Mouse (Mus musculus): ENCODE measurements around the gene Bmp4.

Bmp4 gene

GRCm38 (mm10) chr14:46390249-46390775 lies at the start of gene Bmp4:
TSS of gene Bmp4 (minus strand) at chr14:46390669.
- peak; percentile 54 for DNase-seq

DNA sequence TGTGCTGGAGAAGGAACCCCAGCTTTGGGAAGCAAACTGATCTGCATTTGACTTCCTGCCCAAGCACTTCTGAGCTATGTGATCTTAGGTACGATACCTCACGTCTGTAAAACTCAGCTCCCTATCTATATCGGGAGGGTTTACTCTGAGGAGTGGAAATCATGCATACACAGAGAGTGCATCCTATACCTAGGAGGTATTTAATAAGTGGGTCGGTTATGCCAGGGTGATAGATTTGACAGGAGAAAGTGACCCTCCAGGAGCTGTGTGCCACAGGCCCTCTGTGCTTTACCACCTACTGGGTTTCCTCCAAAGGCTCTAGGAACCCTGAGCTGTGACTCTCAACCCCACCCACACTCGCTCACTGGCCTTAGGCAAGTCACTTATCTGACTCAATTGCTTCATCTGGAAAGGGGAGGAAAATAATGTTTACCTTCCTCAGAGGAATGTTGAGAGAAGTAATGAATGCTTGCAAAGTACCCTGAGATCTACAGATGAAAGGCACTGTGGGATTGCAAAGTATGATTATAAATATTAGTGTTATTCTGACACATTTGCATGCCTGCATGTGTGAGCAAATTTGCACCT lies 49.1 kb upstream of the Bmp4 start:
- DNase-seq = no peak

DNA sequence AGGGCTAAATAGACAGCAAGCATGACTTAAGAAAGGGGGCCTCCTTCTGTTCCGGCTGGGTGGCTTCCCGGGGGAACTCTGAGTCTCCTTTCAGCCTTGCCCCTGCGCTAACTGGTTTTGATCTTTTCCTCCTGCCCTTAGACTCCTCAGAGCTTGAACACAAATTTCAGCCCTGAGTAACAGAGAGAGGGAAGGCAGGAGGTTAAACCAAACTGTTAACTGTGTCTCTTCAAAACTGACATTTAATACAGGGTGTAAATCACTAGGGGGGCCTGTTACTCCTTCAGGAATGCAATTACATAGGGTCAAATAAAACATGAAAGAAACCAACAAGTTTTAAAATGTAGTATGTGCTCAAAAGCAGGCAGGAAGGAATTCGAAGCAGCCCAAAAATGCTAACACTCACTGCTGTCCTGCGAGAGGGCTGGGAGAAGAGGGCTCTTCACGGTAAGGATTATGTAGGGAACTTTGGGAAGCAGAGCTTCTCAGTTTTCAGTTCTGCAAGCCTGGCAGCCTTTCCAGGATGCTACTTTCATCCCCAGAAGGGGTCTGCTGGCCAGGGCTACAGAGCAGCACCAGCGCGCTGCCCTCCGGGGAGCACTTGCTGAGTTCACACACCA lies 46.1 kb upstream of the Bmp4 start:
- no peak for DNase-seq

DNA sequence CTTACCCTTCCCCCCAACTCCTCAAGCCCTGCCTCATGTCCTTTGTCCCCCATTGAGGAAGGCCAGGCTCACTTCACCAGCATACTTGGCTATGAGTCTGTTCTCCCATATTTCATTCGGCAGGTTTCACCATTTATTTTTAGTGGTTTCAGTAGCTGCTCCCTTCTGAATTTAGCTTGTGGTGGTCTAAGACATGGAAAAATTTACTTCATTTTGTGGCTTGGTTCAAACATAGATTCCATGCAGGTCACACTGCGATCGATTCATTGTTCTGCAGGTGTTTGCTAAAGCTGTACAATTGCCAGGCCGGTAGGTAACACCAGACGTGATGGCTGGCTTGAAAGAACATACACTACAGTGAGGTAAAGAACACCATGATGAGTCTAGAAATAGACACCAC lies 39.8 kb upstream of the Bmp4 start:
- DNase-seq = no peak

- no peak for DNase-seq
Observed at GRCm38 (mm10) chr14:46427251-46427650, 36.8 kb upstream of the Bmp4 start.

DNA sequence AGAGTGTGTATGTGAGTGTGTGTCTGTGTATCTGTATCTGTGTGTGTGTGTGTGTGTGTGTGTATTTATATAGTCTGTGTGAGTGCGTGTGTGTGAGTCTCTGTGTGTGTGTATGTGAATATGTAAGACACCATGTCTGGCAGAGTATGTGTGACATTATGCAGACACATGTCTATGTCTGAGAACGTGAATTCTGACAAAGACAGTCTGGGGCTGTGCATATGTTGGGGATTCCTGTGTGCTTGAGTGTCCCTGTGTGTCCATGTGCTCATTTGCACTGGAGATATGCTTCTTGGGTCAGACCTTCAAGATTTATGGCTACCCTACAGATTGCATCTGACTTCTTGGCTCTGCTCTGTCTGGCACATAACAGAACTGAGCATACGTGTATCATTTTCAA lies 31.4 kb upstream of the Bmp4 start:
- no peak for DNase-seq

- DNase-seq = peak; percentile 45
Observed at GRCm38 (mm10) chr14:46419269-46419668, 28.8 kb upstream of the Bmp4 start.

DNA sequence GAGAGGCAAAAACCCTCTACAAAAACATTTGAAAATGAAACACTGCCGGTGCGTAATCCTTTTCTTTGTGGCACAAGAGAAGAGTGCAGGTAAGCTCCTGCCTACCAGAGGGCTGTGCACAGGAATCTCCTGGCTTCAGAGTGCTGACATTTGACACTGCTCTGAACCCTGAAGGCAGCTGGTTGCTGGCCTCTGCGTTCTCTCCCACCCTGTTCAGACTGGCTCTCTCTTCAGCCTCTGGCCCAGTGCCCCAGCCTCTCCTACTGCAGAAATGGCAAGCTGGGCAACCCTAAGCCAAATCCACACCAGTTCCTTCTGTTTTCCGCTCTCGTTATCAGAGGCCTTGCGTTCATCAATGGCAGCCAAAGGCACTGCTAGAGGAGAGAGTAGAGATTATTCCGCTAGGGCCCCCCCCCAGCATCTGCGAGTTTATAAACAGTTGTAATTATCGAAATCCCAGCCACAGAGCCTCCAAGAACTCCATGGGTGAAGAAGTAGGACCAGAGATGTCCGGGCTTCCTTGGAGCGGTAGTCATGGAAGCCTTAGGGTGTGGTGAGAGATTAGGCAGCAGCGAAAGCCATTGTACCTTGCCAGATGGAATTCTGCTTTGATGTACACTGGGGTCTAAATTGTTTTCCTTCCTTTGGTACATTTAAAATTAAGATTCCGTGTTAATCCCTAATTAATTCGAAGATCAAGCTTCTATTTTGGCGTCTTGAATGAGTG lies 28.1 kb upstream of the Bmp4 start:
- no peak for DNase-seq

- DNase-seq = no peak
Observed at GRCm38 (mm10) chr14:46412497-46413000, 22.1 kb upstream of the Bmp4 start.

- DNase-seq = no peak
Observed at GRCm38 (mm10) chr14:46410557-46411120, 20.2 kb upstream of the Bmp4 start.

GRCm38 (mm10) chr14:46409016-46409415 lies 18.5 kb upstream of the Bmp4 start:
- no peak for DNase-seq

- DNase-seq = no peak
Observed at GRCm38 (mm10) chr14:46408319-46408718, 17.9 kb upstream of the Bmp4 start.

GRCm38 (mm10) chr14:46399925-46400324 lies 9.5 kb upstream of the Bmp4 start:
- DNase-seq = no peak

GRCm38 (mm10) chr14:46398091-46398695 lies 7.7 kb upstream of the Bmp4 start:
- peak; percentile 48 for DNase-seq

DNA sequence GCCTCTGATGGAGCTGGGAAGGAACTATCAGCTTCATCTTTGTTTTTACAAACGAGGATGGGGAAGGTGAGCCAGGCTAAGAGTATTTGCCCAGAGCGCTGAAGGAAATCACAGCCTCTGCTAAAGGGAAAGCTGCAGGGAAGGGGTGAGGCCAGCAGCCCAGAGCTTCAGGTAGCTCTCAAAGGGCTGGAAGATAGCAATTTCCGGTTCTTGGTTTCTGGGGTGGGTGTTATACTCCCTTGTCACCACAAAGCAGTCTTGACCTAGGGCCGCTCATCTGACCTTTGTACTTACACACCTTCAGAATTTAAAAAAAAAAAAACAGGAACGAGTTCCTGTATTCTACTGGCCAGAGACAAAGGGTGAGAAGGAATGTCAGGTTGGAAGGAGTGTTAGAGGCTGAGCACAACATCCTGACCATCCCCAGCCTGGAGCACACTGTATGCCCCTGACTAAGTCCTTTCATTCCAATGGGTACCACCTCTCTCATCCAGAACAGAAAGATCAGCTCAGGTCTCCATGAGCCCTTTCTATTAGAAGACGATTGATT lies 1.2 kb upstream of the Bmp4 start:
- no peak for DNase-seq

- no peak for DNase-seq
Observed at GRCm38 (mm10) chr14:46389438-46390248, 826 bp downstream of the Bmp4 start.

DNA sequence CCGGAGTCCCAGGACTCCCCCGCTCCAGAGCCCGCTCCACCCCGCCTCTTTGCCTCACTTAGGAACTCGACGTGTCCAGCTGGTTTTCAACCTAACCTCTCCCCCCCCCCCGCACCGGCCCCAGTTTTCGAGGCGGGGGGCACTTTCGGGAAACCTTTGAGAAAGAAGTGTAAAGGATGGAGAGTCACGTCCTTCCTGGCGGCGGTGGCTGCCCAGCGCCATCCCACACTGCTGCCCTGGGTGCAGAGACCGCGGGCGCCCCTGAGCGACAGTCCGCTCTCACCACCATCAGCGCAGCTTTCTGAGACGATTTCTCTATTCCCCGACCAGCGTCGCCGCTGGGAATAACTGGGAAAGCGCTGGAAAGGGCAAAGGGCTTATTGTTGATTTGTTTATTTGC lies 1.8 kb downstream of the Bmp4 start:
- peak; percentile 75 for DNase-seq

DNA sequence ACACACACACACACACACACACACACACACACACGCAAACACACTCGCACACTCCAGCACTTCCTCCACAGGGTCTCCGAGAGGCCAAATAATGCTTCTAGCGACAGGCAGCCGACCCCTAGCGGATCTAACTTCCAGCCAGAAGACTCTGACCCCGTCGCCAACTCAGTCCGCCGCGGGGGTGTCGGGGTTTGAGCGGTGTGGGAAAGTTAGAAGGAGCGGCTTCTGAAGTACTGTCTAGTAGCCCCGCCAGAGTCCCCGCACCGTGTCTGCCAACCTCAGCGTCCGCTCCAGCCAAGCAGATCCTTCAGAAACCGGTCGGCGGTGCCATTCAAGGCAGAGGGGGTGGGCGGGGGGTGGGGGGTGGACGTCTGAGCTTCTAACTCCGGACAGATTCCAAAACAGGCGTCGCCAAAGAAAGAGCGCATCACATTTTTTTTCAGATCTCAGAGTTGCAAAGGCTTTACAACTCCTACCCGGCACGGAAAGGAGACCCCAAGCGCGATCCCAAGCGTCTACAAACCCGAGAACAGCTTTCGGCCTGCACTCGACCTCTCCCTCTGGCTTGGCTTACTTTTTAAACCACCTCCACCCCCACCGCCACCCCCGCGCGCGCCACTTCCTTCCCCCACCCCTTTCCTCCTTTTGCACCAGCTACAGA lies 2.5 kb downstream of the Bmp4 start:
- DNase-seq = peak; percentile 71

GRCm38 (mm10) chr14:46387357-46387671 lies 3.2 kb downstream of the Bmp4 start:
- peak; percentile 90 for DNase-seq

DNA sequence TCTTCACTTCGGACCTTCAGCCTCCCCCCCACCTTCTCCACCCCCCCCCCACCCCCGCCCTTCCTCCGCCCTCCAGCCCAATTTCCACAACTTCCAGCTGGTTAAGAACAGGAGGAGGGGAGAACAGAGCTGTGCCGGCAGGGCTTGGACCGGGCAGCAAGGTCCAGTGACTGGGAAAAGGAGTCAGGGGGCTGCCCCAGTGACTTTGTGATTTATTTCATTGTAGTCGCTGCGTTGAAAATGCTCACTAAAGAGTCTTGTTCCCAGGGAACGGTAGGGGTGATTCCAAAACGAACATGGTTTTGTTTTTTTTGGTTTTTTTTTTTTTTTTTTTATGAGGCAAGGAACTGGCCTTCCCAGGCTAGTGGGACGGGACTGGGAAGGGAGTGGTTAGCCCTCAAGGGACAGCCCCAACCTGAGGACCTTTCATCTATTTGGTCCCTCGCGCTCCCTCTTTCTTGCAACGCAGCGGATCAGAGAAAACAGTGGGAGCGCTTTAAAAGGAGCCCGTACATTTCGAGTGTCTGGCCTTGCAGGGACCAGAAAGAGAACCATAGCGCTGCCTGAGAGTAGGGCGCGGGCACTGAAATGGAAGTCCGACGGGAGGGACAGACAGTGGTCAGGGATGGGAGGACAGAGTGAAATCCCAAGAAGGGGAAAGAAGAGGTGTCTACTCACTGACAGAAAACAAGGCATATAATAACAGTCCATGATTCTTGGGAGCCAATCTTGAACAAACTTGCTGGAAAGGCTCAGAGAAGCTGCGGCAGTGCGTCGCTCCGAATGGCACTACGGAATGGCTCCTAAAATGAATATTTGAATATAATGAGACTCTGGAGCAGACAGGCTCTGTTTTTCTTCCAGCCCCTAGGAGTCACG lies 3.8 kb downstream of the Bmp4 start:
- DNase-seq = peak; percentile 47
